In the genomic region with DNA sequence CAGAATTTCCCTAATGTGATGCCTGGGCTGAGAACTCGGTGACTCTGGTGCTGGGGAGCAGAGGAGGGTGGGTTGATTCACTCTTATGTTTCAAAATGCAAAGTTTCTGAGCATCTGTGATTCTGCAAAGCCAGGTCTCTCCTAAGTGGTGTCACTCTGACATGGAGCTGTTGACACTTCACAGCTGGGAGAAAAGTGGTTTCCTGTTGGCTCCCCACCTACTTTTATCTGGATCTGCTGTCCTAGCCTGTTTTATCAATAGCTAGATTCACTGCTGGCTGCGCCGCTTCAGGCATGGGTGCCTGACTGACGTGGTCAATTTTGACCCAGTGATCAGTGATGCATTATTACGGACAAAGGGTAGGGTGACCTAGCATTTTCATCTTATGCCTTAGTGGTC, we compare ENCODE assay signal across 24 mouse cellular contexts. TPM values are rescaled to one million over a fixed set of nuclear protein-coding genes. Genes with fewer than 3 reads are reported as not detected.
"Had no signal": no experiment of that assay in that cellular context is flagged by ENCODE, and none has a peak within 500 bp of the region (broad histone marks: within the 10 kb centered on the region; RNA-seq: fewer than 3 reads in every experiment).

No protein-coding gene starts in this region.

- ATAC-seq: liver, embryonic 12.5 days; midbrain, embryonic 15.5 days had no signal

- H3K4me2 ChIP-seq: liver, embryonic 12.5 days; midbrain, embryonic 12.5 days; midbrain, embryonic 15.5 days; neural tube, embryonic 13.5 days; neural tube, embryonic 15.5 days; stomach, embryonic 15.5 days had no signal

- H3K9me3 ChIP-seq: liver, embryonic 12.5 days; megakaryocyte, embryonic 14.5 days; midbrain, embryonic 10.5 days; midbrain, embryonic 12.5 days; midbrain, embryonic 15.5 days; neural tube, embryonic 13.5 days; neural tube, embryonic 15.5 days; stomach, embryonic 15.5 days had no signal

- H3K27ac ChIP-seq: liver, embryonic 12.5 days; liver, embryonic 14.5 days; macrophage; midbrain, embryonic 10.5 days; midbrain, embryonic 12.5 days; midbrain, embryonic 15.5 days; neural tube, embryonic 13.5 days; neural tube, embryonic 15.5 days; stomach, embryonic 15.5 days; stomach, postnatal 0 days had no signal

- H3K4me1 ChIP-seq: midbrain, embryonic 12.5 days had no signal

- H3K4me3 ChIP-seq: liver, embryonic 12.5 days; megakaryocyte, embryonic 14.5 days; midbrain, embryonic 10.5 days; midbrain, embryonic 12.5 days; midbrain, embryonic 15.5 days; myocyte; neural tube, embryonic 13.5 days; neural tube, embryonic 15.5 days; stomach, embryonic 15.5 days had no signal

- H3K9ac ChIP-seq: liver, embryonic 12.5 days; liver, embryonic 14.5 days; midbrain, embryonic 12.5 days; midbrain, embryonic 15.5 days; neural tube, embryonic 13.5 days; neural tube, embryonic 15.5 days; stomach, embryonic 15.5 days had no signal

- H3K27me3 ChIP-seq: liver, embryonic 12.5 days; megakaryocyte, embryonic 14.5 days; midbrain, embryonic 12.5 days; midbrain, embryonic 15.5 days; neural tube, embryonic 13.5 days; neural tube, embryonic 15.5 days; stomach, embryonic 15.5 days had no signal

- DNase-seq: liver; lung, adult 2 months; right cerebral cortex, adult 18-20 months; right cerebral cortex, postnatal 25 days; right cerebral cortex, postnatal 4 days; spleen, adult 18-20 months; thymus, adult 2 months; thymus, postnatal 25 days; thymus, postnatal 4 days had no signal

RNA-seq across cellular contexts. Expression of a gene that starts 27.4 kb away (rescaled TPM):
- total RNA-seq: megakaryocyte progenitor cell, adult 5-6 weeks had no signal
- polyA plus RNA-seq: liver, embryonic 12.5 days; liver, embryonic 14.5 days; liver, embryonic 16.5 days; lung, adult 2 months; myocyte; small intestine, adult 2 months had no signal
